Mouse (Mus musculus): ENCODE results near the gene Higd1a.
A peak's percentile ranks its signal among the peaks of the same experiment; 100 is the strongest.

DNA sequence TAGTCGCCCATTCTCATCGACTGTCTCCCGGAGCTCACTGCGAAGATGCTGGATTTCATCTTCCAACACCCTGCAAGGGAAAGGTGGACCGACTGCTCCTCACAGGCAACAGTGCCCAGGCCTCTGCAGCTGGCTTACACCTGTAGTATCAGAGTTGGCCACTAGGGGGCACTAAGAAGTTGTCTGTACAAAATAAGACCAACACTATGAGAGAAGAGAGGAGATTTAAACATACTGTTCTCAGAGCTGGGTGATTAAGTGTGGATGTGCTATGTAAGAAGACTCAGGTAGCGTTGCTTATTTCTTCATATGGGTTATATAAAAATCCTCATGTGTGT is 27.2 kb downstream of the Higd1a start:
- TF ChIP-seq EP300 (IDR thresholded peaks at IDR 0.05; ENCODE audit: low read depth) (no peak), CTCF (IDR thresholded peaks at IDR 0.05; ENCODE audit: low read depth) (peak; percentile 88)
